Mouse (Mus musculus) cerebellum, adult 18-20 months (tissue): ENCODE results near the gene Ino80b.
A peak's percentile ranks its signal among the peaks of the same experiment; 100 is the strongest.

Source experiments
- DNase-seq, 2 experiments: peaks; one replicate each; pipeline ENCODE4 v3.0.0; 2021

Gene Ino80b

DNA sequence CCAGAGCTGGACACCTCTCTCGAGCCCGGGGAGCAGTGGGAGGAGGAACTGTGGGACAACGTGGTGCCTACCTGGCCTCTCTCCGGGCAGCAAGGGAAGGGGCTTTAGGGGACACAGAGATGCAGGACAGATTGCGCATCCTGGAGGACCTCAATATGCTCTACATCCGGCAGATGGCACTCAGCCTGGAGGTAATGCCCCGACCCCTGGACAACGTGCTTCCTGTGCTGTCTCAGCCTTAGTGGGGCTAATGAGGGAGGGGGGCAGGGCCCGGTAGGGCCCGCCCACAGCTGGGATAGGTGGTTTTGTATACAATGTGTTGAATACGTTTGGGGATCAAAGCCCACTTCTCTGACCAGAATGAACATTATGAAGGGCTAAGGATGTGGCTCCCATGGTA lies 12.8 kb upstream of the Ino80b start:
- no peak for DNase-seq

- peak; percentile 31 to 45 for DNase-seq
Observed at GRCm38 (mm10) chr6:83137576-83137950, 12.3 kb upstream of the Ino80b start.

DNA sequence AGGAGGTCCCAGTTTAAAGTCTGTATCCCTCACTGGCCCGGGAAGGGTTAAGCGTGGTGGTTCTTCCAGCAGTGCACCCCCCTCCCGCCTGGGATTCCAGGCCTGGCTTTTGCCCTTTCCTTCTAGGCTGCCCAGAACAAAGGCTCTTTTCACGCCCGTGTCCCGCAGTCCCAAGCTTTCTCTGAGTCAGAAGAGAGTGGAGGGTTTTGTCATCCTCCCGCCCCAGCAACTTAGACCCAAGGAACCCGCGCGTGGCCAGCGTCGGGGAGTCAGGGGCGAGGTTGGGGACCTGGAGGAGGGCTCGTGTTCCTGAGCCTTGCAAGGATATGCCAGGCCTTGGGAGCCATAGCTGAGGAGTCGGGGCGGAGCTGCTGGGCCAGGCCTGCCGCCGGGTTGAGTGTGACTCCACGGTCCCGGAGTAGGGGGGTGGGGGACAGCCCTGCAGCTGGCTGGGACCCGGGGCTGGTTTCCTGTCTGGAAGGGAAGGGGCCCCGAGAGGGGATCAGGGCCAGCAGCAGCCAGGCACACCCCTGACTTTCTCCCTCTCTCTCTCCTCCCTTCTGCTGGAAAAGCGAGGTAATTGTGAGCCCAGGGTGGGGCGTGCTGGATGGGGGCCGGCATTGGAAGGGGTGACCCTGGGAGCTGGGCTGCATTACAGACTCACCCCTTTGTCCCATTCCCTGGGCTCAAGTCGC lies 11.8 kb upstream of the Ino80b start:
- peak in 1 of 2 experiments; percentile 32 for DNase-seq

DNA sequence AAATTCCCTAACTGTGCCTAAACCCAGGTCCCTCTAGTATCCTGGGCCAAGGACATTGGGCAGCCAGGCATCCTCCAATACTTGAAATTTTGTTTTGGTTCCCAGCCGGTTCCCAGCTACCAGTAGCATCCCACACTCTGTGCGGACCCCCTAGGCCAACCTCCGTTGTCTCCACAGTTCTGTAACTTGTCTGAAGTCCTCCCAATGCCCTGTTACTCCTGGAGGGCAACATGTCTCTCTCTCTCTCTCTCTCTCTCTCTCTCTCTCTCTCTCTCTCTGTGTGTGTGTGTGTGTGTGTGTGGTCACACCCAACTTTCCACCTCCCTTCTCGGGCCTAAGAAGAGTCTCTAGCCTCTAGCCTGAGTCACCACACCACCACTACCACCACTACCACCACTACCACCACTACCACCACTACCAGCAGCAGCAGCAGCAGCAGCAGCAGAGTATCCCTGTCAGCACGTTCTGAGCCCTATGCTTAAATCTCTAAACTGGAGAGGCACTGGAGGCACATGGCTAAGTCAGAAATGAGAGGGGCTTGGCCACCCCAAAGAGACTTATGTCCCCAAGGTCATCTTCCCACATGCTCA lies 11.2 kb upstream of the Ino80b start:
- no peak for DNase-seq

DNA sequence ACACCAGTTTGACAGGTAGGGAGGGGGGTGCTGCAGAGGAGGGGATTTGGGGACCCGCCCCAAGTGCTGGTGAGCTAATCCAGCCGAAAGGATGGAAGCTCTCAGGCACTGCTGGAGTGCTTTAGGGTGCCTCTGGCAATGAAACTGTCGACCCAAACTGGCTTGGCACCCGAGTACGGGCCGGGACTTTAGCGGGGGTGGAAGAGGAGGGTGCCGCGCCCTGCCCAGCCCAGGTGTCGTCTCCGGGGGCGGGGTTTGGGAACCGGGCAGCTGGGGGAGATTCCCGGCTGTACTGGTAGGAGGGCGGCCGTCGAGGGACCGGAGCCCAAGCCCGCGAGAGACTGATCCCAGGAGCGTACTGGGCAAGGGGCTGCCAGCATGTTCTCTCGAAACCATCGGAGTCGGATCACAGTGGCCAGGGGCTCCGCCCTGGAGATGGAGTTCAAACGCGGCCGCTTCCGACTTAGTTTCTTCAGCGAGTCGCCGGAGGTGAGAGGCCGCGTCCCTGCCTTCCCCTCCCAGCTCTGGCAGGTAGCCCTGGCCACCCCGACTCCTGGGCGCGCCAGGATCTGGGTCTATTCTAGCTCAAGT lies 10.4 kb upstream of the Ino80b start:
- no peak for DNase-seq

DNA sequence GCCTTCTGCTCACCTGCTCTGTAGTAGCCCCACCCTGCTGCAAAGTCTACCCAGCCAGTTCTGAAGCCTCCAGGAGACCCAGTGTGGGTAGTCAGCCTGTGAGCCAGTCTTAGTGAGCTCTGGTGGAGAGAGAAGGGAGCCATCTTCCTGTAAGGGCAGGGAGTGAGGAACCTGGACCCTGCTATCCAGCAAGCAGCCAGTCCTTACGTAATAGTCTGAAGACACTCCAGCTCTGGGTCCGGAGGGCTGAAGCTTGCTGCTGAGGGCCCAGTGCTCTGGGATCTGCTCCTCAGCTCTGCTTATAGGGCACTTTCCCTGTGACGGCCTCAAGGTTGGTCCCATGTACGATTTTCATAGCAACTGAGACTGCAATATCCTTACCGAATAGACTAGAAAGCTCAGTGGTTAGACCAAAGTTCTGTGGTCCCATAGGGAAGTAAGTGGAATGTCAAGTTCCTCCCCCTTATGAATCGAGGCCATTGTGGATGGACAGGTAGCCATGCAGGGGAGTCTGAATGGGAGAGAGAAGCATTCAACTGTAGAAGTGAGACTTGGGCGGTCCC lies 9.8 kb upstream of the Ino80b start, which contains the start of gene Rtkn:
Rtkn (plus strand) TSS at position 513 of the 563 bp plus-strand sequence.
- no peak for DNase-seq

DNA sequence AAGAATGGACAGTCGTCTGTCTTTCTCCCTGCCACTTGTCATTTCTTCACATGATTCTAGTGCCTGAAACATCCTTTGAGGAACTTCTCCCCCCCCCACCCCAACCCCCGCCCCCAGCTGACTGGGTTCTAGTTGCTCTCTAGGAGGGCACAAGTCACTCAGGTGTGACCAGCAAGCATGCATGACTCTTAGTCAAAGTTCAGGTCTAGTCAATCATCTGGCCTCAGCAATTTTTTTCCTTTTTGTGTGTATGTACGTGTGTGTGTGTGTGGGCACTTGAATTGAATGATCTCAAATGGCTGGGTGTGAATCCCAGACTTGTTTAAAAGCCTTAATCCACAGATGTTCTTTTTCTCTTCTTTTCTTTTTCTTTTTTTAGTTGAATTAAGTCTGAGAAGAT lies 9.0 kb upstream of the Ino80b start:
- no peak for DNase-seq

DNA sequence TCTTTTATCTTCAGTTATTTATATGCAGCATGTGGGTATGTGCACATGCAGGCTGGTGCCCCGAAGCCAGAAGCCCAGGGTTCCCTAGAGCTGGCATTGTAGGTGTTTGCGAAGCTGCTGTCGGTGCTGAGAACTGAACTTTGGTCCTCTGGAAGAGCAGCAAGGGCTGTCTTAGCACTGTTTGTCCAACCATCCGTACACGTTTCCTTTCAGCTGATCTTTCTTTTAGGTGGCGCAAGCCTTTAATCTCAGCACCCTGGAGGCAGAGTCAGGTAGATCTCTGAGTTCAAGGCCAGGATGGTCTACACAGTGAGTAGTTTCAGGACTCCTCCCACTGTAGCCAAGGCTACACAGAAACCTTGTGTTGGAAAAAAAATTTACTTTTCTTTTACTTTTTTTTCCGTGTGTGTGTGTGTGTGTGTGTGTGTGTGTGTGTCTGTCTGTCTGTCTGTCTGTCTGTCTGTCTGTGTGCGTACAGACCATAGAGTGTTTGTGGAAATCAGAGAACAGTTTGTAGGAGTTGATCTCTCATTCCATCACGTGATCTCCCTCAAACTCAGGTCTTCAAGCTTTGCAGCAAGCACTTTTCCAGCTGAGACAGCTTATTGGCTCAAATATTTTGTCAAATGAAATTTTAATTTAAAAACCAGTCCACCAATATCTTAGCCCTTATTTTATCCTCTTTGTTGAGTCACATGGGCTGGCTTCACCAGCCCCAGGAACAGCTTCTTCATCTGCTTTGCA lies 7.1 kb upstream of the Ino80b start:
- no peak for DNase-seq

DNA sequence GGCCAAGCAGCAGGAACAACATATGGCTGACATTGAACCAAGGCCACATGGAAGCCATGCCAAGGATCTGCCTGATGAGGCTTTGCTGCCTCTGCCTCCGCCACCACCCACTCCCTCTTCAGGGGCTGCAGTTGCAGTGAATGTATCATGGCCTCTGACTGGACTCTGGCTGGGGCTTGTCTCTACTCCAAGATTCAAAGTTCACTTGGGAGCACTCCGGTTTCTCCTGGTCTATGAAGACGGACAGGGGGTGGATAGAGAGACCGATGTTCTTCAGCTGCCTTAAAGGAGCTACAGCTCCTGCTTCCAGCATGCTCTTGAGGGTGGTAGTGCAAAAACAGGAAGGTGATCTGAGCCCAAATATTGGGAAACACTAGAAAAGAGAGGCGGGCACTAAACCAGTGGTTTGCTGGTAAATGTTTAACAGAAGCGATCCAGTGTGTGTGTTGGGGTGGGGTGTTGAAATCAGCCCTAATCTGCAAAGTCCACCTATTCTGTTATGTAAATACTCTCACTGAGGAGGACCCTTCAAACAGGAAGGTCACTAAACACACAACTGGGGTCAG lies 6.3 kb upstream of the Ino80b start:
- no peak for DNase-seq

DNA sequence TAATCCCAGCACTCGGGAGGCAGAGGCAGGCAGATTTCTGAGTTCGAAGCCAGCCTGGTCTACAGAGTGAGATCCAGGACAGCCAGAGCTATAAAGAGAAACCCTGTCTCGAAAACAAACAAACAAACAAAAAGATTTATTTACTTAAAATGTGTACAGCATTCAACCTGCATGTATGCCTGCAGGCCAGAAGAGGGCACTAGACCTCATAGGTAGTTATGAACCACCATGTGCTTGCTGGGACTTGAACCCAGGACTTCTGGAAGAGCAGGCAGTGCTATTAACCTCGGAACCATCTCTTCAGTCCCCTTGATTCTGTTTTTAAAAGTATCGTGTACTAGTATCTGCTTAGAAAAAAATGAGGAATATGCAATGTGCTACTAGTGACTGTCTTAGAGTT lies 2.2 kb upstream of the Ino80b start:
- DNase-seq, result no peak

GRCm38 (mm10) chr6:83124851-83125312 lies 349 bp downstream of the Ino80b start:
- peak; percentile 84 to 85 for DNase-seq

DNA sequence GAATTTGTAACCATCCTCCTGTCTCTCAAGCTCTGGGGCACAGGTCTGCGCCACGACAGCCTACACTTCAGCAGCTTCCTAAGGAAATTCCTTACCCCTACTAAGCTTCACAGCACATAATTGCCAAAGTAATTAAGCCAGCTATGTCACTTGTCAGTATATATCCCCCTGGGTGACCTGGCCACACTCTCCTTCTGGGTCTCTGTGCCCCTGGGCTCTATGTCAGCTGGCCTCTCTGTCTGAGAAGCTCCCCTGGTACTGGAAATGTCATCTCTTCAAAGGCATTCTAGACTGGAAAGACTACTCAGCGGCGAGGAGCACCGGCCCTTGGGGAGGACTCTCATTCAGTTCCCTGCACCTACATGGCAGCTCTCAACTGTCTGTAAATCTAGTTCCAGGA lies 2.3 kb downstream of the Ino80b start:
- DNase-seq, result no peak

DNA sequence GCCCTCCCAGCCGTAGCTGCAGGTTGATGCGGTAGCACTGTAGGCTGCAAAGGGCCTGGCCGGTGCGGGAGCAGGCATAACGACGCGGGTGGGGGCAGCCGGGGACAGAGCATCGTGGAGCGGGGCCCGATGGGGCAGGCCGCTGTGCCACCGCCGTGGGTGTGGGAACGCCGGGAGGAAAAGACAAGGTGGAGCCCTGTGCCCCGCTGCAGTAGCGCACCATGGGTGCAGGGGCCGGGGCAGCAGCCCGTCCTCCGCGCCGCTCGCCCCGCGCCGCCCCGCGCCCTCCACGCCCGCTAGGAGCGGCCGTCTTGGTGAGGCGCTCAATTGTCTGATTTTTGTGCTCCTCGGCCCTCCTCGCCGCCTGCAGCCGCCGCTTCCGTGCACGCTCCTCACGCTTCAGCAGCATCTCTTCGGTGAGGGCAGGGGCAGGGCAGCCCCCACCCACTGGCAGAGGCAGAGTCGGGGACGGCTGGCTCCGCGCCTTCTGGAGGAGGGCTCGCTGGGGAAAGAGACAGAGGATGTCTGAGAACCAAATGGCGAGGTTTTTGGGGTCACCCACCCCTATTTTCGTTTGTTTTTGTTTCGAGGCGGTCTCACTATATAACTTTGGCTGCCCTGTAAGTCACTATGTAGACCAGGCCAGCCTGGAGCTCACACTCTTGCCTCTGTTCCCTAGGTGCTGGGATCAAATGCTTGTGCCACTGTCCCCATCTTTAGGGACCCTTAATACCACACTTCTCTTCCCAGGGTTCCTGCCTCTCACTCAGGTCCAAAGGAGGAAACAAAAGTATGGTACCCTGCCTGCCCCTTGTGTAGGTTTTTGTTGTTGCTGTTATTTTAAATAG lies 3.1 kb downstream of the Ino80b start:
- no peak for DNase-seq

GRCm38 (mm10) chr6:83120930-83121862 lies 4.0 kb downstream of the Ino80b start, which contains the start of gene Wbp1:
Wbp1 (minus strand) TSS chr6:83121559.
- DNase-seq, result peak; percentile 91 to 98

GRCm38 (mm10) chr6:83119734-83120051 lies 5.5 kb downstream of the Ino80b start:
- DNase-seq, result peak in 1 of 2 experiments; percentile 51

DNA sequence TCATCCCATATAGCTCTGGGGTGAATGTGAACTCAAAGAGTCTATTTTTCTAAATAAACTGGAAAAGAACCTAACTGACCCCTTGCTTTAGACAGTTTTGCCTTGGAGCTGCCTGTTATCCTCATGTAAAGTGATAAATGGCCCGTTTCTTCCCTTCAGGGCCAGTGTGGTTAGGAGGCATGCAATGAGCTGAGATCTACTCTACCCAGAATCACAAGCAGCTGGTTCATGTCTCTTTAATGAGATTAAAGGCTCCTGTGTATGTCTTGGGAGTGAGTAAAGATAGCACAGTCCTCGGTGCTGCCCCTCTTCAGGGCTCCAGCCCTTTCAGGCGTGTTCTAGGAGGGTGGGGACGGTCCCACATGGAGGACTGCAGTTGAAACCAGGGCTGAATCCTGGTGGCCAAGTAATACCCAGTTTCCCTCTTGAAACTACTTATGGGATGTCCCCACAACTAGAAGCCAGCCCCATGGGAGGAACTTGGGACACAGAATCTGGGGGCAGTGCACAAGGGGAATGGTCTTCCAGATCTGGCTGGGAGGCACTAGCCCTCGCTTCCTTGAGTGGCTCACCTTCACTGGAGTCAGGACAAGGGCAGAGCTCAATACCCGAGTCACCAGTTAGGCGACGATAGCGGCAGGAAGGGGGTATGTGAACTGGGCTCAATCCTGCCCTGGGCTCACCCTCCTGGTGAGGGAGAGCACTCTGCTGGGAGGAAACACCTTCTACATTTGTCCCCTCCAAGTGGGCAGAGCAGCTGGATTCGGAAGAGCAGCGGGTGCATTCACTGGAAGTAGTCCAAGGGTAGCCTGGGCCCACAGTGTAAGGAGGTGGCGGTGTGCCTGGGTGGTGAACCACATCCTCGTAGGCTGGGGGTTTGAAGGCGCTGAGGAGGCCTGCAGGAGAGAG lies 6.2 kb downstream of the Ino80b start:
- no peak for DNase-seq

DNA sequence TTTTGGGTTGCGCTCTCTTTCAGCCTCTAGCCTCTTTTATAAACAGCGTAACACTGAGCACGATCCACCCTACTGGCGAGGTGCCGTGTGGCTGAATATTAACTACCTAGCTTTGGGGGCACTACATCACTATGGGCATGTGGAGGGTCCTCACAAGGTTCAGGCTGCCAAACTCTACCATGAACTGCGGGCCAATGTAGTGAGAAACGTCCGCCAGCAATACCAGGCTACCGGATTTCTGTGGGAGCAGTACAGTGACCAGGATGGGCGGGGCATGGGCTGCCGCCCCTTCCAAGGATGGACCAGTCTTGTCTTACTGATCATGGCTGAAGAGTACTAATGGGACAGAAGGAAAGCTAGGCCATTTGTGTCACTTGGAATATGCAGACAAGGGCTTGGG lies 6.9 kb downstream of the Ino80b start:
- DNase-seq, result no peak

- no peak for DNase-seq
Observed at GRCm38 (mm10) chr6:83117616-83118015, 7.6 kb downstream of the Ino80b start.

DNA sequence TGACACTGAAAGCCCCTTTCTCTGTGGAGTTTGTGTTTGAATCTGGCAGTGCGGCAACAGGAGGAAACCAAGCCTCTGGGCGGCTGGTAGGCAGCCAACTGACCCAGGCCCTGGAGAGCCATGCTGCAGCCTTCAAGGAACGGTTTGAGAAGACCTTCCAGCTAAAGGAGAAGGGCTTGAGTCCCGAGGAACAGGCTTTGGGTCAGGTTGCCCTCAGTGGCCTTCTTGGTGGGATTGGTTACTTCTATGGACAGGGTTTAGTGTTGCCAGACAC lies 8.1 kb downstream of the Ino80b start:
- DNase-seq, result no peak
